Mouse (Mus musculus) hindbrain, embryonic 13.5 days (tissue): ENCODE measurements around the gene Bean1. TPM values are rescaled to one million over a fixed set of nuclear protein-coding genes. Genes with fewer than 3 reads are reported as not detected.

Experiments
- ATAC-seq: fragments of 200-750 bp; cut with Nextera tagmentation; 2 replicates; pipeline ENCODE4 v1.8.0; 2017; ENCODE audit warnings: moderate TSS enrichment; ENCODE audit not compliant: low FRiP score
- H3K27ac ChIP-seq: fragments of 300-500 bp; sonication (generic); 2 replicates; pipeline ENCODE4 v1.5.1; 2015; ENCODE audit warnings: inconsistent platforms, mild to moderate bottlenecking, moderate library complexity
- H3K27me3 ChIP-seq: fragments of 300-500 bp; sonication (generic); 2 replicates; pipeline ENCODE4 v1.6.1; 2015; ENCODE audit warnings: mild to moderate bottlenecking, inconsistent platforms
- H3K36me3 ChIP-seq: fragments of 300-500 bp; sonication (generic); 2 replicates; pipeline ENCODE4 v1.6.1; 2015; ENCODE audit warnings: mild to moderate bottlenecking, inconsistent platforms
- H3K4me1 ChIP-seq: fragments of 300-500 bp; sonication (generic); replicated peaks from 2 replicates; pipeline ENCODE4 v1.6.1; 2015; ENCODE audit warnings: inconsistent platforms
- H3K4me2 ChIP-seq: fragments of 300-500 bp; sonication (generic); 2 replicates; pipeline ENCODE4 v1.6.1; 2015; ENCODE audit warnings: inconsistent platforms, mild to moderate bottlenecking, moderate library complexity
- H3K4me3 ChIP-seq: fragments of 300-500 bp; sonication (generic); 2 replicates; pipeline ENCODE4 v1.5.1; 2015; ENCODE audit warnings: mild to moderate bottlenecking, inconsistent platforms
- H3K9ac ChIP-seq: fragments of 300-500 bp; sonication (generic); 2 replicates; pipeline ENCODE4 v1.6.1; 2015; ENCODE audit warnings: mild to moderate bottlenecking, inconsistent platforms
- H3K9me3 ChIP-seq: fragments of 300-500 bp; sonication (generic); 2 replicates; pipeline ENCODE4 v1.6.1; 2016; ENCODE audit warnings: inconsistent platforms
- WGBS: fragments of 180-500 bp; shearing (Covaris S2); methylation state at CpG from one replicate; pipeline ENCODE4 v1.1.7; 2015; 5-methylcytosine and 5-hydroxymethylcytosine counted together
- polyA plus RNA-seq: library from polyadenylated mRNA; unstranded; fragments of >200 nt; fragmentation: Nextera tagmentation; extraction: Ambion mirVana; gene quantifications from 2 replicates; pipeline ENCODE4 v1.2.1, GENCODE M21; 2015

The Bean1 gene
- polyA plus RNA-seq = 3.3 and 4.4 TPM in 2 replicates

DNA sequence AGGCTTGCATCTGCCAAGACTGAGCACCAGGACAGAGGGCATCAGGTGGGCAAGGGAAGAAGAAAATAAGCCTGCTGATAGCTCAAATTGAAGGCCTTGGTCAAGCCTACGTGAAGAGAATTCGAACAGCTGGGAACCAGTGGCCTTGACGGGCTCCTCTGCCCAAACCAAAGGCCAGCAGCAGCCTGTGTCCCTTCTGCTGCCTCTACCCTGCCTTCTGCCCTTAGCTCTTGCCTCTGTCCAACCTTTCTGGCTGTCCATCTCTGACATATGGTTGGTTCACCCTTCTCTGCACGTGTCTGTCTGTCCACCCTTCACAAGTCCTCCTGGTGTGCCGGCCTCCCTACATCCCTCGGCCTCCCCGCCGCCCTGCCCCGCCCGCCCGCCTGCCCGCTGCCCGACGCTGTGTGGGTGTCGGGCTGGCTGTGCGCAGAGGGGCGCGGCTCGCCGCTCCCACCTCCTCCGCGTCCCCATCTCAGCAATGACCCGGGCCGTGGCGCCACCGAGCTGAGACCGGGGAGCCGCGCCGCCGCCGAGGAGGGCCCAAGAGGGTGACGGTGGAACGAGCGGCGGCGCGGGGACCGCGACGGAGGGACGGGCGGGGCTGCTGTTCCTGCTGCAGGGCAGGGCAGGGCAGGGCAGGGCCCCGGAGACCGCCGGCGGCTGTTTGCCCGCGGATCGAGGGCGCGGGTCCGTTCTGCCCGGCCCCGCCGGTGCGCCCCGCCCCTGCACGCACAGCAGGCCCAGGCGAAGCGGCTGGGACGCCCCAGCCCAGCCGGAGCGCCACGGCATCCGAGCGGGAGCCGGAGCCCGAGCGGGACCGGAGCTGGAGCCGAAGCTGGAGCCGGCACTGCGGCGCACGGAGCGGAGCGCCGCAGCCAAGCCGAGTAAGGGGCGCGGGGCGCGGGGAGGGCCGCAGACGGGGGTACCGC lies at the start of gene Bean1:
Bean1 (plus strand) TSS at position 325 of the 932 bp plus-strand sequence.
- peak within 1 kb of the TSS; percentile 85 for H3K4me2 ChIP-seq
- H3K36me3 ChIP-seq = no peaks in the 10 kb centered on the region
- WGBS = under 1% methylated on average over 66 of the region's 87 CpGs
- H3K4me3 ChIP-seq = peak within 1 kb of the TSS; percentile 70
- peak; percentile 89 for ATAC-seq
- H3K9me3 ChIP-seq = no peaks in the 10 kb centered on the region
- peaks cover 41% of the 10 kb centered on the region for H3K27me3 ChIP-seq
- peaks cover 18% of the 10 kb centered on the region for H3K4me1 ChIP-seq
- H3K27ac ChIP-seq = peak within 1 kb of the TSS; percentile 78
- peak within 1 kb of the TSS; percentile 87 for H3K9ac ChIP-seq

DNA sequence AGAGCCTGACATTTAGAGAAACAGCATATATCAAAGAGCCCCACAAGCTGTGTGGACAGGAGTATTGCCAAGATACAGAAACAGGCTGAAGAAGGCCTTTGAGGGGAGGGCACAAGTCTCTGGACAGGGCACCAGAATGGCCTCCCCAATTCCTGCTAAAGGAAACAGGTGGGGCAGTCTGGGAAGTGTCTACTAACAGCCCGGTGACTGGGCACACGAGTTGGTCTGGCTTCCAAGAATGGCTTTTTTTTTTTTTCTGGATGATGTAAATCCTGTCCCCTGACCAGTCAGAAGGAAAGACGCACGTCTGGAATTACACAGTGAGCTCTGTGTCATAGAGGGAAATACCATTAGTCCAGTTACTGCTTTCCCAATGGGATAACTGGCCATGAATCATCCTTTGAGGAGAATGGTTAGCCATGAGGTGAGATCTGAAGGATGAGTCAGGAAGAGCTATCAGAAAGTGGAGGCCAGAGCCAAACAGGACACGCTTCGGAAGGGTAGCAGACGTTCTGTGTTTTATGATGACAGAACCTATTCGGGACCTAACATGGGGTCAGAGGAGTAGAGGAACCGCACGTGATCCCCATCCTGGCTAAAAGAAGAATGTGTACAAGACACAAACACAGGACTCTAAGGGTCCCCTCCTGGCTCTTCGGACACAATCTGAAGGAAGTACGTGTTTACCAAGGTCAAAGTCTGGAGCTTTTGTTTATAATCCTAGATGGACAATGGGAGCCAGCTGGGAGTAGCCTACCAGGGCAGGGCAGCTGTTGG lies 48.4 kb upstream of the Bean1 start:
- Histone ChIP-seq H3K27me3 (no peaks in the 10 kb centered on the region), H3K4me3 (no peak overlapping the region), H3K4me2 (no peak overlapping the region), H3K27ac (no peak overlapping the region), H3K9ac (no peak overlapping the region), H3K4me1 (no peaks in the 10 kb centered on the region), H3K36me3 (no peaks in the 10 kb centered on the region), H3K9me3 (no peaks in the 10 kb centered on the region)
- WGBS = 85% methylated on average over 12 of the region's 12 CpGs
- no peak for ATAC-seq

DNA sequence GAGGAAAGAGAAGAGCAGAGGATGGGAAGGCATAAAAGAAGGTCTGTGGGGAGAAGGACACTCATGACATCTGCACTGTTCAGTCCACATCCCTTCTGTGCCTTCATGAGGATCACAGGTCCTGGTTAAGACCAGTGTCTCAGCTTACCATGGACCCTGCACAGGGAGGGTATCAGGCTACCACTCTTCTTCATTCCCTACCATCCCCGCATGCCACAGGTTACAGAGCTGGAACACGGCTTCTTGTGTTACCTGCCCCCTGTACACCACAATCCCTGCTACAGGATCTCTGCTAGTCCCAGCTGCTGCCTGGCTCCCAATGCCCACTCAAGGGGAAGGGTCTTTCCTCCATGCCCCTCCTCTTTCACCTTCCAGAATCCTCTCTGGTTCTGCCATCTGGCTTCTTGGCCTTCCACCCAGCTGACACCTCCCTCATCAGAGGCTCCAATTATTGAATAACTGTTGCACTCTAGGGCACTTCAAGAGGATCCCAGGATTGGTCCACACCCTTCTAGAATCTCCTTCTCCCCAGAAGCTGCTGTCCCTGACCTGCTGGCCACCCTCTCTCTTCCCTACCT lies 47.1 kb upstream of the Bean1 start:
- Histone ChIP-seq H3K4me3 (no peak overlapping the region), H3K36me3 (no peaks in the 10 kb centered on the region), H3K9ac (no peak overlapping the region), H3K27ac (no peak overlapping the region), H3K27me3 (no peaks in the 10 kb centered on the region), H3K9me3 (no peaks in the 10 kb centered on the region), H3K4me2 (no peak overlapping the region), H3K4me1 (no peaks in the 10 kb centered on the region)
- WGBS = 94% methylated on average over 2 of the region's 2 CpGs
- ATAC-seq = no peak

GRCm38 (mm10) chr8:104124534-104124933 lies 45.7 kb upstream of the Bean1 start:
- Histone ChIP-seq H3K4me3 (no peak overlapping the region), H3K27me3 (no peaks in the 10 kb centered on the region), H3K4me2 (no peak overlapping the region), H3K36me3 (no peaks in the 10 kb centered on the region), H3K27ac (no peak overlapping the region), H3K4me1 (no peaks in the 10 kb centered on the region), H3K9me3 (no peaks in the 10 kb centered on the region), H3K9ac (no peak overlapping the region)
- no peak for ATAC-seq
- WGBS = 82% methylated on average over 5 of the region's 5 CpGs

DNA sequence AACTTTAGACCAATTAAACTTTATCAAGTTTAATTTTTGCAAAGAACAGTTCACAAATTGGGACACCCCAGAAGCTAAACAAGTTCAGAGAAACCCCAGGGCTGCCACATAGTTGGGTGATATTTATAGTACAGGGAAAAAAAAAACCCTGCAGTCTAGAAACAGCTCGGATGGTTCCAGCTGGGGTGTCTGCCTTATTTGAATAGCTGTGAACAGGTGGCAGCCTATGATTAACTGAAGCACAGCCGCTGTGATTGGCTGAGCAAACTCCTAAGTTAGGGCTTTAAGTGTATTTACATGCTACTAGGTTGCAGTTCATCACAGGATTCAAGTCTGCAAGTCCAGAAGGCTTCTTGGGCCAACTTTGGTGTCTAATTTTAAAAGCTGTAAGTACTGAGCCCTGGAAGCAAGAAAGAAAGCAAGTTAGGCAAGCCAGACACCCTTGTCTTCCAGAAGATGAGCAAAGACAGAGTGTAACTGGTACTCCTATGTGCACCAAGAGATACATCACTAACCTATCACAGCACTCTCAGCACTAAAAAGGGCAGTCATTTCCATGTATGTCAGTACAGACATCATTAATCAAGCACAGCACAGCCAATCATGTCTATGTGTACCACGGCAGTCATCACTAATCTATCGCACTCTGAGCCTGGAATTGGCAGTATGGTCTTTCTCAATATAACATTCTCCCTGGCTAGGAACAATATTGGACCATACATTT lies 42.9 kb upstream of the Bean1 start:
- H3K4me2 ChIP-seq = no peak overlapping the region
- H3K4me3 ChIP-seq = no peak overlapping the region
- H3K9ac ChIP-seq = no peak overlapping the region
- no peaks in the 10 kb centered on the region for H3K27me3 ChIP-seq
- H3K9me3 ChIP-seq = no peaks in the 10 kb centered on the region
- 81% methylated on average over 4 of the region's 4 CpGs for WGBS
- H3K4me1 ChIP-seq = no peaks in the 10 kb centered on the region
- no peak for ATAC-seq
- no peaks in the 10 kb centered on the region for H3K36me3 ChIP-seq
- no peak overlapping the region for H3K27ac ChIP-seq

DNA sequence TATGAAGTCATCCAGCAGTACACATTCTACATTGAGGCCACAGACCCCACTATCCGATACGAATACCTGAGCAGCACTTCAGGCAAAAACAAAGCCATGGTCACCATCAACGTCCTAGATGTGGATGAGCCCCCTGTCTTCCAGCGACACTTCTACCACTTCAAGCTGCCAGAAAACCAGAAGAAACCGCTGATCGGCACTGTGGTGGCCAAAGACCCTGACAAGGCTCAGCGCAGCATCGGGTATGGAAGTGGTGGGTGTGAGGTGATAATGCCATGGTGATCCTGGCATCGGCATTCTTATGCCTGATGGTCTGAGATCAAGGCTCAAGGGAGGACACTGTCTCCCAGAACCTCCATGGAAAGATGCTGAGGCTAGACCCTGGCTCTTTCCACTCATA lies 39.3 kb upstream of the Bean1 start:
- H3K36me3 ChIP-seq = no peaks in the 10 kb centered on the region
- no peaks in the 10 kb centered on the region for H3K27me3 ChIP-seq
- H3K4me1 ChIP-seq = no peaks in the 10 kb centered on the region
- H3K4me3 ChIP-seq = no peak overlapping the region
- no peak overlapping the region for H3K9ac ChIP-seq
- no peak overlapping the region for H3K27ac ChIP-seq
- 93% methylated on average over 9 of the region's 9 CpGs for WGBS
- no peak overlapping the region for H3K4me2 ChIP-seq
- ATAC-seq = no peak
- no peaks in the 10 kb centered on the region for H3K9me3 ChIP-seq

DNA sequence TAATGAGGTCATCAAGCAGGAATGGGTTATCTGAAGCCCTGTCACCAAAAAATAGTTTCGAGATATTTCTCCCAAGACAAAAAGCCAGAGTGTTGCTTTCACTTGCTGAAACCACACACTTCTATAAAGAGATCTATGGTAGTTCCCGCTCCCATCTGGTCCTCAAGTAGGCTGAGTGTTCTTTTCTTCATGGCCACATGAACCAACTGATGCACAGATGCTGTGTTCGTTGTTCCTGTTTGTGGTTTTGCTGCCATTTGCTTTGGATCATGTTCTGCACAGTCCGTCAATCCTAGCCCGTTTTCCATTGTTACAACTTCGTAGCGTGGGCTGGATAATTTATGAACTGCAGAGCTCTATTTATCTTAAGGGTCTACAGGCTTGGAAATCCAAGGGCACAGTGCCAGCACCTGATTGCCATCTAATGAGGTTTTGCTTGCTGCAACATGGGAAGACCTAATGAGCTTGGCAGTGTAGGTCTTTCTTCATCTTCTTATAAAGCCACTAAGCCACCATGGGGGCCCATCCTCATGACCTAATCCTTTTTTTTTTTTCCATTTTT lies 38.7 kb upstream of the Bean1 start:
- Histone ChIP-seq H3K9ac (no peak overlapping the region), H3K4me2 (no peak overlapping the region), H3K27me3 (no peaks in the 10 kb centered on the region), H3K4me1 (no peaks in the 10 kb centered on the region), H3K4me3 (no peak overlapping the region), H3K36me3 (no peaks in the 10 kb centered on the region), H3K27ac (no peak overlapping the region), H3K9me3 (no peaks in the 10 kb centered on the region)
- ATAC-seq = no peak
- 82% methylated on average over 7 of the region's 7 CpGs for WGBS

GRCm38 (mm10) chr8:104134521-104134920 lies 35.7 kb upstream of the Bean1 start:
- Histone ChIP-seq H3K4me1 (no peaks in the 10 kb centered on the region), H3K27ac (no peak overlapping the region), H3K4me2 (no peak overlapping the region), H3K27me3 (no peaks in the 10 kb centered on the region), H3K9me3 (no peaks in the 10 kb centered on the region), H3K9ac (no peak overlapping the region), H3K4me3 (no peak overlapping the region), H3K36me3 (no peaks in the 10 kb centered on the region)
- 90% methylated on average over 8 of the region's 8 CpGs for WGBS
- no peak for ATAC-seq

DNA sequence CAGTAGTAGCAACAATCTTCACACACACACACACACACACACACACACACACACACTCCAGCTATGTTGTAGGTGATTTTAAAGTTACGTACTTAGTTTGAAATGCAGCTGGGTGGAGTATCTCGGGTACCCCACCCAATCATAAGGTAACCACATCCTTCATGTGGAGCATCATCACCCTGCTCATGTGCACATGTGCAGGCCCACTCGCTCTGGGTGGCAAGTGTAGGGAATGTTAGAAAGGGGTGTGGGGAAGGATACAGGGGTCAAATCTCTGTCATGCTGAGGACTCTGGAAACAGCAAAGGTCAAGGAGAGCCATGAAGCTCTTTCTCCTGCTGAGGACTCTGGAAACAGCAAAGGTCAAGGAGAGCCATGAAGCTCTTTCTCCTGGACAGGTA lies 34.0 kb upstream of the Bean1 start:
- 96% methylated on average over 3 of the region's 3 CpGs for WGBS
- H3K9me3 ChIP-seq = no peaks in the 10 kb centered on the region
- H3K4me3 ChIP-seq = no peak overlapping the region
- H3K27ac ChIP-seq = no peak overlapping the region
- no peaks in the 10 kb centered on the region for H3K4me1 ChIP-seq
- no peaks in the 10 kb centered on the region for H3K27me3 ChIP-seq
- no peaks in the 10 kb centered on the region for H3K36me3 ChIP-seq
- ATAC-seq = no peak
- H3K9ac ChIP-seq = no peak overlapping the region
- H3K4me2 ChIP-seq = no peak overlapping the region

- Histone ChIP-seq H3K9me3 (no peaks in the 10 kb centered on the region), H3K27me3 (no peaks in the 10 kb centered on the region), H3K4me3 (no peak overlapping the region), H3K4me1 (no peaks in the 10 kb centered on the region), H3K4me2 (no peak overlapping the region), H3K9ac (no peak overlapping the region), H3K27ac (no peak overlapping the region), H3K36me3 (no peaks in the 10 kb centered on the region)
- no peak for ATAC-seq
- 91% methylated on average over 5 of the region's 5 CpGs for WGBS
Observed at GRCm38 (mm10) chr8:104137636-104138035, 32.6 kb upstream of the Bean1 start.

DNA sequence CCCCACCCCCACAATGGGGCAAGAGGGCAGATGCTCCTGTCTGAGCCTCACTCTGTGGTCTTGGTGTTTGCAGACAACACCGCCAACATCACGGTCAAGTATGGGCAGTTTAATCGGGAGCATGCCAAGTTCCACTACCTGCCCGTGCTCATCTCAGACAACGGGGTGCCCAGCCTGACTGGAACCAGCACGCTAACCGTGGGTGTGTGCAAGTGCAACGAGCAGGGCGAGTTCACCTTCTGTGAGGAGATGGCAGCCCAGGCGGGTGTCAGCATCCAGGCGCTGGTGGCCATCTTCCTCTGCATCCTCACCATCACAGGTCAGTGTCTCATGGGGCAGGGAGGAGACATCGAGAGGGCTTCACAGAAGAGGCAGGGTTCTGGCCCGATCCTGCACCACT lies 29.6 kb upstream of the Bean1 start:
- no peak overlapping the region for H3K4me3 ChIP-seq
- no peaks in the 10 kb centered on the region for H3K36me3 ChIP-seq
- H3K9me3 ChIP-seq = no peaks in the 10 kb centered on the region
- H3K27me3 ChIP-seq = no peaks in the 10 kb centered on the region
- 95% methylated on average over 13 of the region's 13 CpGs for WGBS
- no peak overlapping the region for H3K4me2 ChIP-seq
- no peaks in the 10 kb centered on the region for H3K4me1 ChIP-seq
- no peak overlapping the region for H3K27ac ChIP-seq
- ATAC-seq = no peak
- no peak overlapping the region for H3K9ac ChIP-seq

- Histone ChIP-seq H3K9ac (no peak overlapping the region), H3K4me3 (no peak overlapping the region), H3K27me3 (no peaks in the 10 kb centered on the region), H3K27ac (no peak overlapping the region), H3K4me1 (no peaks in the 10 kb centered on the region), H3K4me2 (no peak overlapping the region), H3K9me3 (no peaks in the 10 kb centered on the region), H3K36me3 (no peaks in the 10 kb centered on the region)
- ATAC-seq = no peak
- WGBS = 91% methylated on average over 25 of the region's 25 CpGs
Observed at GRCm38 (mm10) chr8:104142415-104142814, 27.8 kb upstream of the Bean1 start.
